Mouse (Mus musculus): ENCODE data around the gene Pfkfb4.
A peak's percentile ranks its signal among the peaks of the same experiment; 100 is the strongest.

Gene Pfkfb4

DNA sequence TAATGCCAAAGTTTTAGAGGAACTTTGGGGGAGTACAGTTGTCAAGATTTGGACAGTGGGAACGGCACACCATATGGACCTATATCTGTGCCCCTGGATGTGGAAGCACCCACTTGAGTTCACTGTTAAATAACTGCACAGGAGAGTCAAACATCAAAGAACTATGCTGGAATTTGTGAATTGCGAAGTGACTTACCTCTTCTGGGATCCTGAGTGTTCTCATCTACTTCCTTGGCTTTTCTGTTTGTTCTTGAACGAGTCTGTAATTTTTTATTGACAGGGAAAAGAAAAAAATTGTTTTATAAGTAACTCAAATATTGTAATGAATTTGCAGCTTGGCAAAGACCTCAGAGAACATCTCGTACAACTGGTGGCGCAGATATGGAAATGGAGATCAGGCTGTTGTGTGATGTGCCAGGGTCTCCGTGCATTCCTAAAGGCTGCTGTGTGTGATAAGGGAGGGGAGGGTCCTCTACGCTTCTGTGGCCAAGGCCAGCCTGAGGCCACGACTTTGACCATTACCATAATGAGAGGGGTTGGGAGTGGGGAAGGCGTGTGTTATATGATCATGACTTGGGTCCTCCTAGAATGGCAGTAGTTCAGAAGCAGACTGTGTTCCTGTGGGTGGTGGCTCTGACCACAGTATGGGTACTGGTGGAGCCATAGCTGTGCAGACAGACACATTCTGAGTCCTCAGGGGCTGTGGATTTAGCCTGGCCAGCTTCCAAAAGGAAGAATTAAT, 1.2 kb downstream of the Pfkfb4 start:
- no peak for ATAC-seq (ENCODE audit: low TSS enrichment)

GRCm38 (mm10) chr9:108996411-108996810, 4.8 kb downstream of the Pfkfb4 start:
- ATAC-seq (ENCODE audit: low TSS enrichment) = no peak

GRCm38 (mm10) chr9:108998287-108999166, 6.9 kb downstream of the Pfkfb4 start:
- ATAC-seq (ENCODE audit: low TSS enrichment) = peak; percentile 14; the same call in 1 of the 2 replicates

- ATAC-seq (ENCODE audit: low TSS enrichment) = no peak; the same call in 1 of the 2 replicates
Observed at GRCm38 (mm10) chr9:108999167-108999526, 7.6 kb downstream of the Pfkfb4 start.

DNA sequence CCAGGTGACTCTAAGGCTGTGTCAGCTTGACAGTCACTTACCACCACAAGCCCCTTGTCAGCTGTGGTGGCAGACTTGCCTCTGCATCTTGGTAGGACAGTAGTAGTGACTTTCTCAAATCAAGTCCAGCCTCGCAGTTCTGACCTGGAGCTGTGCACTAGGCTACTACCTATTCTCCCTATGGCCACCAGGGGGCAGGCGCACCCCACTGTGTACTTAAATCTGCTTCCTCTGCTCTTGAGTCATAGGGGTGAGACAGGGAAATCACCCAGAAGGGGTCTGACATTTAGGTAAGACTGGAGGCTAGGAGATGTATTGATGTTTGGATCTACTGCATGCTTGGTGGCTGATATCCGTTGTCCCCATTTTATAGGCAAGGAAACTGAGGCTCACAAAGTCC, 9.1 kb downstream of the Pfkfb4 start:
- ATAC-seq (ENCODE audit: low TSS enrichment) = peak; percentile 56

DNA sequence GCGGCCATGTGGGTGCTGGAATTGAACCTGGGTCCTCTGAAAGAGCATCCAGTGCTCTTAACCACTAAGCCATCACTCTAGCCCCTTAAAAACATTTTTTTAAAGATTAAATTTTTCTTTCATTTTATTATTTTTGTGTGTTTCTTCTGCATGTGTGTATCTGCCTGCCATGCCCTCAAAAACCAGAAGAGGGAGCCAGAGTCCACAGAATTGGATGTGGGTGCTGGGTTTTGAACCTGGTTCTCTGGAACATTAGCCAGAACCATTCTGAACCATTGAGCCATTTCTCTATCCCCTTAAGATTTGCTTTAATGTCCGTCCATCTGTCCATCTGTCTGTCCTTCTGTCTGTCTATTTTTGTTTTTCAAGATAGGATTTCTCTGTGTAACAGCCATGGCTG, 11.6 kb downstream of the Pfkfb4 start:
- no peak for ATAC-seq (ENCODE audit: low TSS enrichment)

GRCm38 (mm10) chr9:109007025-109007780, 15.6 kb downstream of the Pfkfb4 start:
- no peak for ATAC-seq (ENCODE audit: low TSS enrichment)

DNA sequence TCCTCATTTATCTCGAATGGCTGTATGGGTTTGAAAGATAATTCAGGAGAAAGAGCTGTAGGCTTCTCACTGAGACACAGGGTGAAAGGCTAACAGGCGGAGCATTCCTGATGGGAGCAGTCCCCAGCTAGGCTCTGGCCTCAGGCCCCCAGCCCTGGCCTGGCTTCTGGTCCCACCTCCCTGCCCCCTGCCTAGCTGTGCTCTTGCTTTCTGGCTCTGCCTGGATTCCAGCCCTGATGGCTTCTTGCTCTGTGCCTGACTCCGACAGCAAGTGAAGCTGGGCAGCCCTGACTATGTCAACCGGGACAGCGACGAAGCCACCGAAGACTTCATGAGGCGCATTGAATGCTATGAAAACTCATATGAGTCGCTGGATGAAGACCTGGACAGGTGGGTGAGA, 16.5 kb downstream of the Pfkfb4 start:
- no peak for ATAC-seq (ENCODE audit: low TSS enrichment)

- ATAC-seq (ENCODE audit: low TSS enrichment) = peak; percentile 83
Observed at GRCm38 (mm10) chr9:109008994-109009635, 17.5 kb downstream of the Pfkfb4 start.

- peak; percentile 70 for ATAC-seq (ENCODE audit: low TSS enrichment)
Observed at GRCm38 (mm10) chr9:109009636-109010315, 18.2 kb downstream of the Pfkfb4 start.

DNA sequence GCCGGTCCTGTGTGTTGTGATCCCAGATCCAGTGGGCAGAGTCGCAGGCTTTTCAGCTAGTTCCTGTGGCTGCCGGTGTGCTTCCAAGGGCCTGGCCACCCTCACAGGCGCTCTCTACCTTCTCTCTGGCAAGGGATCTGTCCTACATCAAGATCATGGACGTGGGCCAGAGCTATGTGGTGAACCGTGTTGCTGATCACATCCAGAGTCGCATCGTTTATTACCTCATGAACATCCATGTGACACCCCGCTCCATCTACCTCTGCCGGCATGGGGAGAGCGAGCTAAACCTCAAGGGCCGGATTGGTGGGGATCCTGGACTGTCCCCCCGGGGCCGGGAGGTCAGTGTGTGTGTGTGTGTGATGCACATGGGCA, 18.7 kb downstream of the Pfkfb4 start:
- ATAC-seq (ENCODE audit: low TSS enrichment) = no peak

DNA sequence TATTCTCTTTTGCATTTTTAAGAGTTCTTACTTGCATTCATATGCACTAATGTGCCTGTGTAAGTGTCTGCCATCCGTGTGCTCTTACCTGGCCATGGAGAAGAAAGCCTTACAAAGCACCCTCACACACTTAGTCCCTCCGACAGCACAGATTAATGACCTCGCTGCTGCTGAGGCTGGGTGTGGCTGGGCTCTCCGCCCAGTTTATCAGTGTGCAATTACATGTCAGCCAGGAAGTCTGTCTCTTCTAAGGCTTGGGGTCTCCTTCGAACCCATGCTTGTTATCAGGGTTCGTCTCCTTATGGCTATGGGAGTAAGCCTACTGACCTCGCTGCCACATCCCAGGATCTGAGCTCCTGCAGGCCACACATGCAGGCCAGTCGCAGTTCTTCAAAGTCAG, 23.8 kb downstream of the Pfkfb4 start:
- no peak for ATAC-seq (ENCODE audit: low TSS enrichment)

DNA sequence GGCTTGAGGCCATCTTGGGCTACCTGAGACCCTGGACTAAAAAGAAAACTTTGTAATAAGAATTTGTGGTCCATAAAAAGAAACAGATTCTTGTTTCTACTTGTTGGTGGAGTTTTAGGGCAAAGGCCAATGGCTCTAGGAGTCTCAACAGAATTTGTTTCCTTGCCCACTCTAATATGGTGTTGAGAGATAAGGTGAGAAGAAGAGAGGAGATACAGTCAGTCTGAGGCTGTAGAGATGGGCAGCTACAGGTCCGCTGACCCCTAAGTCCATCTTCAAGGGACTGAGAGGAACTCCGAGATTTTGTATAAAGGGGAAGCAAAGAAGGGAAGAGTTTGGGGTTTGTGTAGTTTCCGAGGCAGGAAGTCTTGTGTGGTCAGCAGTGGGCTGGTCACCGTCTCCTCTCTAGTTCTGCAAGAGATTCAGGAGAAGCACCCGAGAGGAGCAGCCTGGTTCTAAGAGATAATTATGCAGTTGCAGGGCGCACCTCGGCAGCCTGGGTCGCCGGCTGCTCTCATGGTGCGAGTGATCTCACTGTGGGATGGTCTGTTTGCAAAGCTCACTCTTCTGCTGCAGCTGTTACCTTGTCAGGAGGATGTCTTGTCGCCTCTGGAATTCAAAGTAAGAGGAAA, 25.5 kb downstream of the Pfkfb4 start:
- no peak for ATAC-seq (ENCODE audit: low TSS enrichment)

GRCm38 (mm10) chr9:109021428-109021827, 29.9 kb downstream of the Pfkfb4 start:
- ATAC-seq (ENCODE audit: low TSS enrichment) = peak; percentile 48

DNA sequence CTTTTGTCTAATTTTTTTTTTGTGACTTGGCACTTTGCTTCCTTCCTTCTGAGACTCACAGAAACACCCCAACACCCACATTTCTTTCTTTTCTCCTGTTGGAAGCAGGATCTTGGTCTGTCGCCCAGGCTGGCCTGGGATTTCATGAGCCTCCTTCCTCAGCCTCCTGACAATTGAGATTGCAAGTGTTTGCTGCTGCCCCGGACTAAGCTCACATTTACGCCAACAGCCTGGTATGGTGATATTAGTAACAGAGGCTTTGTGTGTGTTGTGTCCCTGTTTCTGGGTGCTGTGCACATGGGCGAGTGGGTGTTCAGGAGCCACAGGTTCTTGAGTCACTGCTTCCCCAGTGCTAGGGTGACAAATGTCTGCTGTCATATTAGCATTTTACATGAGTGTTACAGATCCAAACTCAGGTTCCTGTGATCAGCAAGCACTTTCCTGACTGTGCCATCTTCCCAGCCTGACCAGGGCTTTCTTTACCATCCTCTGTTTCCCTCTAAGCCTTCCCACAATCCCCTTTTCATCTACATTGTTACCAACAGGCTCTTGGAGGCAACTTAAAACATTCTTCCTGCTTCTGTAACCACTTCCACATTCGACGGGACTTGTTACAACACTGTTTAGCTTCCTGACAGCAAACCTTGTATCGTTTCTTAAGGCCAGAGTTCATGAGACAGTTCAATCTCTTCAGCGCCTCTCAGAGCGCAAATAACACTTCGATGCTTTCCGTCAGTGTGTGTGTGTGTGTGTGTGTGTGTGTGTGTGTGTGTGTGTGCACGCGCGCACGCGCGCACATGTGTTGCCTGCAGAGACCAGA, 31.5 kb downstream of the Pfkfb4 start:
- peak; percentile 86 for ATAC-seq (ENCODE audit: low TSS enrichment)

DNA sequence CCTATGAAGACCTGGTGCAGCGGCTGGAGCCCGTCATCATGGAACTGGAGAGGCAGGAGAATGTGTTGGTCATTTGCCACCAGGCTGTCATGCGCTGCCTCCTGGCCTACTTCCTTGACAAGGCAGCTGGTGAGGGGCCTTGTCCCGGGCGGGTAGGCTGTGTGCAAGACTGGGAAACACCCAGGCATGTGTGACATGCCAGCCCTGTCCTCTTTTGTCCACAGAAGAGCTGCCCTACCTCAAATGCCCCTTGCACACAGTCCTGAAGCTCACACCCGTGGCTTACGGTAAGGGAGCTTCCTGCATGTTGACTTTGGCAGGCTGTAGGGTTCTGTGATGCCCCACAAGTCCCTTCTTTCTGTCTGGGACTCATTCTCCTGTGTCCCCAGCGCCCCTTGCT, 35.9 kb downstream of the Pfkfb4 start:
- no peak for ATAC-seq (ENCODE audit: low TSS enrichment)

- no peak for ATAC-seq (ENCODE audit: low TSS enrichment)
Observed at GRCm38 (mm10) chr9:109028421-109028820, 36.8 kb downstream of the Pfkfb4 start.

DNA sequence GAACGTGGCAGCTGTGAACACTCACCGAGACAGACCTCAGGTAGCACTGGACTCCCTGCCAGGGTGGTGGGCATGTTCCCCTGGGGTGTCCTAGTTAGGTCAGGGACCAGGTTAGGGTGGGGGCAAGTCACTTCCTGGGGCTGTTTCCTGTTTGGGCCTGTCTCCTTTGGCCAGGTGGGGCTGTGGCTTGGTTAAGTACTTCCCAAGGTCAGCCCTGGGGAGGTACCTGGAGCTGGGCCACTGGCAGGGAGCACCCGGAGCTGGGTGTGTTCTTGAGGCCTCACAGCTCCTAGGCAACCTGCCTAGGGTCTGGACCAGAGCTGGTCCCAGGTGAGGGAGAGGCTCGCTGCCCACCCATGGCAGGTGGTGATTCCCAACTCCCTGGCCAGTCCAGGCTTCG, 37.3 kb downstream of the Pfkfb4 start:
- no peak for ATAC-seq (ENCODE audit: low TSS enrichment)

DNA sequence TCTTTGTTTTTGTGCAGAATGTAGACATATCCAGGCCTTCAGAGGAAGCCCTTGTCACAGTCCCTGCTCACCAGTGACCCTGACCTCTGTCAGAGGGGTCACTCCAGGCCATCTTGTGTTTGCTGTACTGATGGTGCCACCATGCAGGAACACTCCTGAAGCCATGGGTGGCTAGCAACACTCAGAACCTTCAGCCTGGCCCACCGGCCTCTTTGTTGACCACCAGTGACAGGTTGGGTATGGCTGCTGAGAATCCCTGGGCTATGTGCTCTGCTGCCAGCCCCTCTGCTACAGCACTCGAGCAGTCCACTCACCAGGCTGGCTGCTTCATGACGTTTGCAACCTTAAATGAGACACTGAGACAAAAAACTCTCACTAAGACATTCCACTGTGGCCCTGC, 38.7 kb downstream of the Pfkfb4 start:
- no peak for ATAC-seq (ENCODE audit: low TSS enrichment)

DNA sequence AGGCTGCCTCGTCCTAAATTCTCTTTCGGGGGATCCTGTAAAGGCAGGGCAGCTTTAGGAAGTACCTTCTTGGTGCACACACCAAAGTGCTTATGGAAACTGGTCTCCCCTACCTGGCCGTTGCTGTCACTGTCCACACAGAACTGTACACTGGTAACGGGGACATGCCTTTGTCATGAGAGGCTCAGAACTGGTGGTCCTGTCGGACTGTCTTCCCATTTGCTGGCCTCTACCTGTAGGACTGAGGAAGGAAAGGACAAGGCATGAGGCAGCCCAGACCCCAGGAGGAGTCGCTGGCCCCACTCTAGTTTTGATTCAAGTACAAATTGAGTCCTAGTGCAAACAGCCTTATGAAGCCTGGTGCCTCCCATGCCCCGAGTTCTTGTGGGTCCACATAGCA, 39.4 kb downstream of the Pfkfb4 start:
- ATAC-seq (ENCODE audit: low TSS enrichment) = no peak

Data from frontal cortex, adult (tissue).